Mouse (Mus musculus): ENCODE results near the gene Polg. TPM values are rescaled to one million over a fixed set of nuclear protein-coding genes. Genes with fewer than 3 reads are reported as not detected.

Gene Polg
- polyA plus RNA-seq, 1 experiment from 2014 or later = 22.5 TPM

DNA sequence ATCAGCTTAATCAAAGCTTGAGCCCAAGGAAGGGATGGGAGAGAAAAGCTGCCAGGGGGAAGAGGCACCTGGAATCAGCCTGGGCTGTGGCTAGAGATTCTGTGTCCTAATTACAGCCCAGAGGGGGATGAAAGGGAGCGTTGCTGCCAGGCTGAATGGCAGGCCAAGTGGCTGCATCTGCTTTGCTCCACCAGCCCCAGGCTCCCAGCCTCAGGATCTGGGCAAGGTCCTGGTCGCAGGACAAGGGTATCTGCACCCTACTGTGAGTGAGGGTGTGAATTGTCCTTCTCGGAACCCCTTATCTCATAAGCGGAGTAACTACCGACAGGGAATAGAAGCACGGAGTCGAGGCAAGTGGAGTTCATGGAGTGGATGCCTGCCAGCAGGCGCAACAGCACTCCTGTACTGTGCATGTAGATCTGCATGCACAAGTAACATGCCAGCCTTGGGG, 35.4 kb upstream of the Polg start:
- no peaks in the 10 kb centered on the region for H3K9me3 ChIP-seq
- H3K4me2 ChIP-seq = peak overlapping the region; percentile 96
- no peak for ATAC-seq (ENCODE audit: low FRiP score)
- H3K27ac ChIP-seq = peak overlapping the region; percentile 99
- WGBS = 2% methylated on average over 8 of the region's 8 CpGs
- H3K27me3 ChIP-seq = peaks cover 53% of the 10 kb centered on the region
- H3K36me3 ChIP-seq = 0 out of 2 replicates have a peak, but pooled peaks cover 3% of the 10 kb centered on the region
- peaks cover 58% of the 10 kb centered on the region for H3K4me1 ChIP-seq (replicated peaks)
- peak overlapping the region; percentile 100 for H3K9ac ChIP-seq
- peak overlapping the region; percentile 95 for H3K4me3 ChIP-seq

DNA sequence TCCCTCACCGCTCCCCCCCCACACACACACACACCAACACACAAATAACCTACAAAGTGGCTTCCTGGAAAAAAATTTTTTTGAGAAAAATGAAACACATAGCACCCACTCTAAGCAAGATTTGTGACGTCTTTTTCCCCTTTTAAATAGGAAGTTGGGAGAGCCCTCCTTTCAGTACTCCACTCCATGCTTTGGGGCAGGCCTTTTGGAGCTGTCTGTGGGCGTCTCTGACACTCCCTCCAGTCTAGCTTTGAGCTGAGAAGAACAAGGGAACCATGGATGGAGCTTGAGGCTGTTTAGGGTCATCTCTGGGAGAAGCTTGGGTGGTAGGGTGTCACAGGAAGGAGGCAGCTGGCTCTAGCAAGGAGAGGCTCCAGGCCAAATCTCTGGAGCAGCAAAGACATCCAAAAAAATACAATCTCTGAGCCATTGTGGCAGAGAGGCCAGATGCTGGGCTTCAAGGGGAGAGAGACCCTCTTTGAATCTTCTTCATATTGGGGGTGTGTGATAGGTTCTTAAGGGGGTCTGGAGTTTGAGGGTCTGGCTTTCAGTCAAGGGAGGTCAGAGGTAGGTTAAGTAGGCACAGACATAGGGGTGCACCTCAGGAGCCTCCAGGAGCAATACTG, 34.6 kb upstream of the Polg start:
- Histone ChIP-seq H3K4me3 (peak overlapping the region; percentile 95), H3K27ac (peak overlapping the region; percentile 99), H3K36me3 (0 out of 2 replicates have a peak, but pooled peaks cover 3% of the 10 kb centered on the region), H3K4me2 (peak overlapping the region; percentile 96), H3K4me1 (replicated peaks) (peaks cover 59% of the 10 kb centered on the region), H3K9ac (peak overlapping the region; percentile 100), H3K27me3 (peaks cover 53% of the 10 kb centered on the region), H3K9me3 (no peaks in the 10 kb centered on the region)
- ATAC-seq (ENCODE audit: low FRiP score) = no peak
- 0% methylated on average over 3 of the region's 3 CpGs for WGBS

DNA sequence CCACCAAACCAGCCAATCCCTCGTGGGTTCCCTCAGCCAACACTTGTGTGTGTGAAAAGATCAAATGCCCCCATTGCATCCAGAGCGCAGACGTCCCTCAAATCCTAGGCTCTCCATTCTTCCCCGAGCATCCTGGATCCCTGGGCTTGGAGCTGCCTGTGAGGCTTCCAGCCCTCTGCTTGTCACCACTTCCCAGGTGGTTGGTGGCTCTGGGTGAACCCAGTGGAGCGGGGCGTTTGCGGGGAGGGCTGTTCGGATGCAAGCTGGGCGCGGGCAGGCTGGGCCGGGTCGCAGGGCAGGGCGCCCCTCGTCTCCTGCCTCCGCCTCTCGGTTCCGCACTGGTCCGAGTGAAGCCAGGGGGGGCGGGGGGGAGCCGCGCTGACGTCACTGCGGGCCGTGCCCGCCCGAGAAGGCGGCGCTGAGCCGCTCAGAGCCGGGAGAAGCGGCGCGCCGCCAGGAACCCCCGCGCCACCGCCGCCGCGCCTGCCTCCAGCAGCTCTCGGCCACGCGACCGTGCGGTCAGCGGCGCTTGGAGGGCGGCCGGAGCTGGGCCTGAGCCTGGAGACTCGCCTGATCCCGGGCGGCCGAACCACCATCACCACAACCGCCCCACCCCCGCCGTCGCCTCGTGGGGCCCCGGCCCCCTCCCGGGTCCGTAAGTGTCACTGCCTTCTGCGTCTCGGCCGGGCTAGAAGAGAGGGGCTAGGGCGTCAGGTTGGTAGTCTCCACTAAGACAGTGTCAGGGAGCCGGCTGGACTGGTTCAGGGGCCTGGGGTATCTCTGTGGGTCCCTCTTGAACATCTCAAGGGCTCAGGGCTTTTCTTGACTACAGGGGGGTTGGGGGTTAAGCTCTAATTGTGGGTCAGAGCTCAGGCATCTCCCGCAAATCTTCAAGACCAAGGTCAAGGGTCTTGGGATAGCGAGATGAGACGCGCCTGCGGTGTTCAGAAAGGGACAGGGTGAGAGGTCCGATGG, 33.7 kb upstream of the Polg start:
- peak overlapping the region; percentile 95 for H3K4me3 ChIP-seq
- peak; percentile 63 for ATAC-seq (ENCODE audit: low FRiP score)
- H3K4me1 ChIP-seq (replicated peaks) = peaks cover 61% of the 10 kb centered on the region
- peaks cover 49% of the 10 kb centered on the region for H3K27me3 ChIP-seq
- H3K9me3 ChIP-seq = no peaks in the 10 kb centered on the region
- peak overlapping the region; percentile 100 for H3K9ac ChIP-seq
- H3K4me2 ChIP-seq = peak overlapping the region; percentile 96
- peak overlapping the region; percentile 99 for H3K27ac ChIP-seq
- 0 out of 2 replicates have a peak, but pooled peaks cover 3% of the 10 kb centered on the region for H3K36me3 ChIP-seq
- WGBS = under 1% methylated on average over 62 of the region's 72 CpGs

- Histone ChIP-seq H3K4me1 (replicated peaks) (peaks cover 56% of the 10 kb centered on the region), H3K27ac (peak overlapping the region; percentile 99), H3K9ac (peak overlapping the region; percentile 100), H3K9me3 (no peaks in the 10 kb centered on the region), H3K4me2 (peak overlapping the region; percentile 96), H3K36me3 (0 out of 2 replicates have a peak, but pooled peaks cover 3% of the 10 kb centered on the region), H3K4me3 (peak overlapping the region; percentile 95), H3K27me3 (peaks cover 51% of the 10 kb centered on the region)
- WGBS = under 1% methylated on average over 35 of the region's 35 CpGs
- ATAC-seq (ENCODE audit: low FRiP score) = peak; percentile 2; the same call in 1 of the 2 replicates
These were observed 32.9 kb upstream of the Polg start for GRCm38 (mm10) chr7:79498965-79499595.

- 0 out of 2 replicates have a peak, but pooled peaks cover 3% of the 10 kb centered on the region for H3K36me3 ChIP-seq
- H3K4me1 ChIP-seq (replicated peaks) = peaks cover 52% of the 10 kb centered on the region
- H3K4me2 ChIP-seq = peak overlapping the region; percentile 96
- H3K4me3 ChIP-seq = peak overlapping the region; percentile 95
- peak overlapping the region; percentile 99 for H3K27ac ChIP-seq
- H3K27me3 ChIP-seq = peaks cover 50% of the 10 kb centered on the region
- peak overlapping the region; percentile 65; the same call in 1 of the 2 replicates for H3K9ac ChIP-seq
- ATAC-seq (ENCODE audit: low FRiP score) = no peak
- 2% methylated on average over 6 of the region's 6 CpGs for WGBS
- no peaks in the 10 kb centered on the region for H3K9me3 ChIP-seq
These were observed 32.2 kb upstream of the Polg start for GRCm38 (mm10) chr7:79498356-79498755.

DNA sequence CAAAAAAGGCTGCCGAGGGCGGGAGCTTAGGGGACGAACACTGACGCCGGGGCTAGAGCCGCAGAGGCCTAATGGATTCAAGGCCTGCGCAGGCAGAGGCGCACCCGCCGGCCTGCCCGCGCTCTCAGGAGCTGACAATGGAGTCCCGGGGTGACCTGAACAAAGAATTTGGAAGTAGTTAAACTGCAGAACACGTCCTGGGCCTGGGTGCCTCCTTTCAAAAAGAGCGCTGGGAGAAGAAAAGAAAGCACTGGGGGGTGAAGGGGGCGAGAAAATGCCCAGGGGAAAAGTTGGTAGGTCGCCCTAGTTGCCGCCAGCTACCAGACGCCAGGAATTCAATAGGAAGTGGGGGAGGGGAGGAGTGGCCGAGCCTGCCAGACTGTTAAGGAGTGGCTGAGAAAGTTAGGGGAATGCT, 31.5 kb upstream of the Polg start:
- ATAC-seq (ENCODE audit: low FRiP score) = 0 out of 2 replicates have a peak, but pooled peaks have one; percentile 6
- H3K27ac ChIP-seq = peak overlapping the region; percentile 99
- peaks cover 43% of the 10 kb centered on the region for H3K27me3 ChIP-seq
- 0 out of 2 replicates have a peak, but pooled peaks cover 2% of the 10 kb centered on the region for H3K36me3 ChIP-seq
- no peaks in the 10 kb centered on the region for H3K9me3 ChIP-seq
- H3K4me2 ChIP-seq = peak overlapping the region; percentile 96
- peak overlapping the region; percentile 65; the same call in 1 of the 2 replicates for H3K9ac ChIP-seq
- H3K4me3 ChIP-seq = peak overlapping the region; percentile 95; the same call in 1 of the 2 replicates
- H3K4me1 ChIP-seq (replicated peaks) = peaks cover 45% of the 10 kb centered on the region
- 3% methylated on average over 20 of the region's 20 CpGs for WGBS

GRCm38 (mm10) chr7:79496816-79497328, 30.7 kb upstream of the Polg start:
- Histone ChIP-seq H3K27ac (peak overlapping the region; percentile 99), H3K27me3 (peaks cover 38% of the 10 kb centered on the region), H3K4me1 (replicated peaks) (peaks cover 37% of the 10 kb centered on the region), H3K9ac (peak overlapping the region; percentile 65), H3K4me3 (peak overlapping the region; percentile 37), H3K4me2 (peak overlapping the region; percentile 96), H3K36me3 (no peaks in the 10 kb centered on the region), H3K9me3 (no peaks in the 10 kb centered on the region)
- ATAC-seq (ENCODE audit: low FRiP score) = no peak
- 4% methylated on average over 9 of the region's 9 CpGs for WGBS

DNA sequence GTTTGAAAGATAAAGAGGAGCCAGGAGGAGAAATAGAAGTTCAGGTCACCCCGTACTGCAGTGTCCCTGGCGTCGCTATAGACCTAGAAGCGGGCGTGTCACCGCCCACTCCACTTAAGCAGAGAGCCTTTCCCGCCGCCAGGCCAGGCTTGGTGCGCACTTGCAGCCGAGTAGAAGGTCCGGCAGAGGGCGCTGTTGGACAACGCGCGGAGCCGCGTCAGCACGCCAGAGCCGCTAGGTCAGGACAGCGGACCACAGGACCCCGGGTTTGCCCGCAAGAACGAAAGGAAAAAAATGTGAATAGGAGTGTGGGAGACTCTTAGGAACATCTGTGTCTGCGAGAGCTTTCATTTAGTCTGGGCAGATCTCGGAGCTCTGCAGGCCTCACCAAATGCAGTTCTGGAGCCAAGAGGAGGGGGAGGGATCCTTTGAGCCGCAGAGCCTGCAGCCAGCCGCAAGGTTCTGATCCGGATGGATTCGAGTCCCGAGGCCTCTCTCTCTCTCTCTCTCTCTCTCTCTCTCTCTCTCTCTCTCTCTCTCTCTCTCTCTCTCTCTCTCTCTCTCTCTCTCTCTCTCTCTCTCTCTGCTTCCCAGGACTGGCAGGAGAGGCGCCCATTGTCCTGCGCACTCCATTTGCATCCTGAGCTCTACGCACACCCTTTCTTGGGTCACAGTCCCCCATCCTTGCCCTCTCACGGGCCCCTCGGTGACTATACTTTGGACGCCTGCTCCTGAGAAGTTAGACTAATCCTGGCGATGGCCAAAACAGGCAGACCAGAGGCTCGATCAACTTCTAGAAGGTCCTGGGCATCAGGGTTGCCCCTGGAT, 30.0 kb upstream of the Polg start:
- Histone ChIP-seq H3K27me3 (peaks cover 35% of the 10 kb centered on the region), H3K9me3 (no peaks in the 10 kb centered on the region), H3K36me3 (no peaks in the 10 kb centered on the region), H3K4me1 (replicated peaks) (peaks cover 34% of the 10 kb centered on the region), H3K9ac (peak overlapping the region; percentile 65), H3K4me3 (peak overlapping the region; percentile 37), H3K27ac (peak overlapping the region; percentile 99), H3K4me2 (peak overlapping the region; percentile 96)
- peak; percentile 65 for ATAC-seq (ENCODE audit: low FRiP score)
- 1% methylated on average over 38 of the region's 38 CpGs for WGBS

DNA sequence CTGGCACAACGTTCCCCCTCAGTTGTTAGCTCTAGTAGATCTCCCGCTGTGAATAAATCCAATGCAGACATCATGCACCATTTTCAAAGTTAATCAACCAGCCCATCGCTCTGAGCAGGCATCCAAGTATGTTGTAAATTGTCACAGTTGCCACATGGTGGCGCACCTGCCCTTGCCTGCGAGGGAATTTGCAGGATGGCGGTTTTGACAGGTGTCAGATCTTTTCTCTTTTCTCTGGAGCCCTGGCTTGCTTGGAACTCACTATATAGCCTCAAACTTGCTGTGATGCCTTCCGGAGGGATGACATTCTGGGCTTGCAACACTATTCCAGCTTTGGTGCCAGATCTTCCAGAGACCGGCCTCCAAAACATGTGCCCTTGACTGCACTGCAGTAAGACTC, 27.8 kb upstream of the Polg start:
- Histone ChIP-seq H3K4me1 (replicated peaks) (peaks cover 30% of the 10 kb centered on the region), H3K9me3 (no peaks in the 10 kb centered on the region), H3K36me3 (no peaks in the 10 kb centered on the region), H3K4me3 (no peak overlapping the region), H3K9ac (no peak overlapping the region), H3K27me3 (peaks cover 22% of the 10 kb centered on the region), H3K4me2 (no peak overlapping the region), H3K27ac (no peak overlapping the region)
- 8% methylated on average over 8 of the region's 8 CpGs for WGBS
- no peak; the same call in 1 of the 2 replicates for ATAC-seq (ENCODE audit: low FRiP score)

- no peak overlapping the region for H3K9ac ChIP-seq
These were observed 20.4 kb upstream of the Polg start for GRCm38 (mm10) chr7:79486528-79486927.

More at GRCm38 (mm10) chr7:79486528-79486927, 20.4 kb upstream of the Polg start:
- Histone ChIP-seq H3K4me2 (no peak overlapping the region), H3K36me3 (no peaks in the 10 kb centered on the region), H3K9me3 (no peaks in the 10 kb centered on the region), H3K27me3 (0 out of 2 replicates have a peak, but pooled peaks cover 6% of the 10 kb centered on the region), H3K4me1 (replicated peaks) (no peaks in the 10 kb centered on the region), H3K4me3 (no peak overlapping the region), H3K27ac (no peak overlapping the region)
- WGBS = 57% methylated on average over 10 of the region's 10 CpGs
- ATAC-seq (ENCODE audit: low FRiP score) = no peak
